Mouse (Mus musculus): ENCODE results near the gene Qtrt2. TPM values are rescaled to one million over a fixed set of nuclear protein-coding genes. Genes with fewer than 3 reads are reported as not detected.

Qtrt2 gene
- total RNA-seq (2021) = 10 to 100 TPM; 15.4 to 15.5 TPM

DNA sequence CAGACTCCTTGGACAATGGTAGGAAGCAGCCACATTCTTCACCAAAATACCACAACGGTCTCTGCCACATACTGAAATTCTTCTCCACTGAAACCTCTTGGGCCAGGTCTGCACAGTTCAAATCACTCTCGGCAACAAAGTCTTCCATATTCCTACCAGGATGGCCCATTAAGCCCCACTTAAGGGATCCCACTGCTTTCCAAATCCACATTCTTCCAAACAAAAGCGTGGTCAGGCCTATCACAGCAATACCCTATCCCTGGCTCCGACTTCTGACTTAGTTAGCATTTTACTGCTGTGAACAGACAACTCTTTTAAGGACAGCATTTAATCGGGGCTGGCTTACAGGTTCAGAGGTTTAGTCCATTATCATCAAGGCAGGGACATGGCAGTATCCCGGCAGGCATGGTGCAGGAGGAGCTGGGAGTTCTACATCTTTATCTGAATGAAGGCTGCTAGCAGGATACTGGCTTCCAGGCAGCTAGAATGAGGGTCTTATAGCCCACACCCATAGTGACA lies at the start of gene Qtrt2:
Qtrt2 (minus strand) TSS at position 469 of the 519 bp plus-strand sequence.
- no peak for DNase-seq (ENCODE audit: low spot score)
- intact Hi-C loops (cut with DNase I) = no loop called here

GRCm38 (mm10) chr16:43973606-43974220 lies 47.1 kb upstream of the Qtrt2 start:
- intact Hi-C loops (cut with DNase I) = no loop called here
- DNase-seq (ENCODE audit: low spot score) = no peak

- DNase-seq (ENCODE audit: low spot score) = no peak
- intact Hi-C loops (cut with DNase I) = no loop called here
Observed at GRCm38 (mm10) chr16:43973147-43973546, 46.5 kb upstream of the Qtrt2 start.

DNA sequence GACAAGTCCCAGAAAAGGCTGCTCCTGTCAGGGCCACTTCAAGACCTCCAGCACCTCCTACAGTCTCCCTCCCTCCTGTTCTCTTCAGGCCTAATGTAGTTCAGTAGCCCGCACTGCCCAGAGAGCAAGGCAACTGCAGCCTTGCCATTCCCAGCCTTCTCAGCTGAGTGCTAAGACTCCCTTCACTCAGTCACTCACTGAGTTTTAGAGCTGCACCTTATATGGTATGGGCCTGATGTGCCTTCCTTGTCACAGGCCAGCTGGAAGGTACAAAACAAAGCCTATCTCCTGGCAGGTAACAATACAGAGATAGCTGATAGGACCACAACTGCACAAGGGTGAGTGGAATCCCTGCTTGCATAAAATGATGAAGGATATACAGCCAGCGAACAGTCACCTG lies 45.8 kb upstream of the Qtrt2 start:
- DNase-seq (ENCODE audit: low spot score) = no peak
- intact Hi-C loops (cut with DNase I) = no loop called here

DNA sequence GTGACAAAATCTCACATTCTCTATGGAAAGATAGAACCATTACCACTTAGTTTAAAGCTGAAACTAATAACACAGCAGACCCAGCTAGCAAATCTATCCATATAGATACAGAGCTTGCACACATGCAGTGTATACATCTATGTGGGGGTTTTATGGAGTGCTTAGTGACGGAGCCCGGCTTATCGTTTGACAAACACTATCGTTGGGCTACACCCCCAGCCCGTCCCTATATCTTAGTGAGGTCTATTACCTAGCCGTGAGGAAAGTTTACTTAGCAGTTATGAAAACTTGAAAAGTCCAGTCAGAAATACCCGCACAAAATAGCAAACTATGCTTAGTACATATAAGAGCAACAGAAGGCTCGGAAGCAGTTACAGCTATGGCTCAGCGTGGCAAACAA lies 45.1 kb upstream of the Qtrt2 start:
- intact Hi-C loops (cut with DNase I) = no loop called here

DNA sequence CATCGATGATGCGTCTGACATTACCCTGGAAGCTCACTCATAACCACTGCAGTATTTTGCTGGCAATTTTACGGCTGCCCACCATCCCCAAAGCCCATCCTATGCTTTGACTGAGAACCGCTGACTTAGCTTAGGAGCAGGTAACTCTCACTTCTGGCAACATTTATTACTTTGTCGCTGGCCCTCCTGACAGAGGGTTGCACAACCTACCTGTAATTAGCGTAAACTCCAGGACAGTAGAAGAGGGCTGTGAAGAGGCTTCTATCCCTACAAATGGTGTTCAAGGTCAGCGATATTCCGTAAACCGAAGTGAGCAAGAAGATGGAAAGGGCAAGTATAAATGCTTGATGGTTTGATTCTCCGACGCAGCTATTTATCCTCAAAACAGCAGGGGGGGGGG lies 44.6 kb upstream of the Qtrt2 start:
- no peak for DNase-seq (ENCODE audit: low spot score)
- intact Hi-C loops (cut with DNase I) = no loop called here

More for the DNA sequence above, 45.1 kb upstream of the Qtrt2 start:
- DNase-seq (ENCODE audit: low spot score) = no peak

DNA sequence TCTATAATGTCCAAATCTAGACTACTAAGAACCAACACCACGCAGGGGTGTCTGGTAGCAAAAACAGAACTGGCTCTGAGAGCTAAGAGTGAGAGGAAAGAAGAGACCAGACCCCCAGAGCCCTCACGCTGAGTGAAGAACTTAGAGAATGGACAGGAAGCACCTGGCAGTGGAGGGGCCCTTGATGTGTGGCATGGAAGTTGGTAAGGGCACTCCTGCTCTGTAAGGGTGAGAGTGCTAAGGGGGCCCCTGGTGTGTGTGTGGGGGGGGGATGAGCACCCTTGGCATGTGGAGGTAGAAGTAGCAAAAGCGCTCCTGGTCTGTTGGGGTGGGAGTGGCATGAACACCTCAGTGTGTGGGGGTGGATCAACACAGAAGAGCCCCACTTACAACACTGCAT lies 43.8 kb upstream of the Qtrt2 start:
- DNase-seq (ENCODE audit: low spot score) = no peak
- intact Hi-C loops (cut with DNase I) = no loop called here

GRCm38 (mm10) chr16:43965781-43966389 lies 39.3 kb upstream of the Qtrt2 start:
- intact Hi-C loops (cut with DNase I) = no loop called here
- no peak for DNase-seq (ENCODE audit: low spot score)

- intact Hi-C loops (cut with DNase I) = no loop called here
- DNase-seq (ENCODE audit: low spot score) = no peak
Observed at GRCm38 (mm10) chr16:43963780-43964179, 37.2 kb upstream of the Qtrt2 start.

DNA sequence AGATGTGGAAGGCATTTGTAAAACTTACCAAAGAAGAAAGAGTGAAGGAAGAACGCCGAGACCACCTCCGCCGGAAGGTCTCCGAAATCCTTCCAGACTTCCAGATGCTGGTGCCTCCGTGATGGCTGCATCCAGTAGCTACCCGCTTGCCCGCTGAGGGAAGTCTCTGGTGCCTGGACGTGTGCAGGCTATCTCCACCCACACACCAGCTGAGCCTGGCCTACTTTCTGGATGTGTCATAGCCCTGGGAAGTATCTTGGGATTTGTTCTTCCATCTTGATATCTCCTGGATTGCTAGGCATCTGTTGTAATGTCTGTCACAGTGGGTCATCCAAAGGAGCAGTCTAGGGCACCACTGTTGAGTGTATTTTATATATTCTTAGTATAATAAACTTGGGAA lies 36.7 kb upstream of the Qtrt2 start:
- intact Hi-C loops (cut with DNase I) = no loop called here
- DNase-seq (ENCODE audit: low spot score) = no peak

- no peak for DNase-seq (ENCODE audit: low spot score)
- intact Hi-C loops (cut with DNase I) = no loop called here
Observed at GRCm38 (mm10) chr16:43958038-43958437, 31.4 kb upstream of the Qtrt2 start.

GRCm38 (mm10) chr16:43954913-43955312 lies 28.3 kb upstream of the Qtrt2 start:
- DNase-seq (ENCODE audit: low spot score) = no peak
- intact Hi-C loops (cut with DNase I) = no loop called here

DNA sequence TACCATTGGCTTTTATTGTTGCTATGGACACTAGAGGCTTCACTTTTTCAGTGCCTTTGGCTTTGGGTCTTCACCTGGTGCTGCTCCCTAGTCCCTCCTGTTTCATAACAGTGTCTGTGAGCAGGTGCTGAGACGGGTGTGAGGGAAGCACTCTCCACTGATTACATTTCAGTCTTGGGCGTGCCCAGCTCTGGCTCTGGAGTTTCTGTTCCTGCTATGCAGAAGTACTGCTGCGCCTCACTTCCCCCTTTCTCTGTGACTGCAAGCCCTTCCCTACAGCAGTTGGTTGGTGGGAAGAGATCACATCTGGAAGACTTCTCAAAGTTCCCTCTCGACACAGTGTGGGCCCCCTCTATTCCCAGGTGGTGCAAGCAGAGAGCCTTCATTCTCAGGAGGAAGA lies 25.0 kb upstream of the Qtrt2 start:
- intact Hi-C loops (cut with DNase I) = no loop called here
- peak; percentile 16 for DNase-seq (ENCODE audit: low spot score)

GRCm38 (mm10) chr16:43945869-43946268 lies 19.3 kb upstream of the Qtrt2 start:
- intact Hi-C loops (cut with DNase I) = no loop called here
- no peak for DNase-seq (ENCODE audit: low spot score)

DNA sequence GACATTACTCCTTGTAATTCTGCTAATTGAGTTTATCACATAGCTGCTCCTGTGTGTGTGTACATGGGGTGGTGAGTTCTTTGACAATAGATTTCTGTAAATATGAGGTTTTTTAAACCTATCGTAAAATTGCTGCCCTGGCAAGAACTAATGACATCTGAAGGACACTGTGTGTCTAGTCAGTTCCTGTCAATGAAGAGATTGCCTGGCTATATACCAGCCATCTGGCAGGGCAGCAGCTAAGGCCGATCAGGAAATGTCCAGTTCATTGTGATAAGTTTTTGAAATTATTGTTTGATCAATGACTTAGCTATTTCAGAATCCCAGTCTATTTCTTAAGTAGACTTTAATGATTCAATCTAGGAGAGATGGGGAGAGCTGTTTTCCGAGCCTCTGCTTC lies 18.7 kb upstream of the Qtrt2 start:
- intact Hi-C loops (cut with DNase I) = no loop called here
- no peak for DNase-seq (ENCODE audit: low spot score)

DNA sequence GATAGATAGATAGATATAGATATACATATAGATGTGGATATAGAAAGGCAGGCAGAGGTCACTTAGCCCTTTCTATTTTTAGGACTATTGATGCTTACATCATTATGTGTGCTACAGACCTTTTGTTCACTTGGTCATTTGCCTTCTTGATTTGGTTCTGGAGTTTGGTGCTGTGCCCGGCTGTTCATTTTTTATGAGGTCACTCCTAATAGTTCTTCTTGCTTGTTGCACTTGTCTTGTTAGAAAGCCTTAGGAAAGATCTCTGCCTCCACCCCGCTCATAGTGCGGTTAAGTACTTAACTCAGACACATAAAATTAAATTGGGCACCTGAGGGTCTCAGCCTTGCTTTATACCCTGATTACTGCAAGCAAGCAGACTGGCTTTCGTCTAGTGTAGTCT lies 14.2 kb upstream of the Qtrt2 start:
- no peak for DNase-seq (ENCODE audit: low spot score)
- intact Hi-C loops (cut with DNase I) = no loop called here

DNA sequence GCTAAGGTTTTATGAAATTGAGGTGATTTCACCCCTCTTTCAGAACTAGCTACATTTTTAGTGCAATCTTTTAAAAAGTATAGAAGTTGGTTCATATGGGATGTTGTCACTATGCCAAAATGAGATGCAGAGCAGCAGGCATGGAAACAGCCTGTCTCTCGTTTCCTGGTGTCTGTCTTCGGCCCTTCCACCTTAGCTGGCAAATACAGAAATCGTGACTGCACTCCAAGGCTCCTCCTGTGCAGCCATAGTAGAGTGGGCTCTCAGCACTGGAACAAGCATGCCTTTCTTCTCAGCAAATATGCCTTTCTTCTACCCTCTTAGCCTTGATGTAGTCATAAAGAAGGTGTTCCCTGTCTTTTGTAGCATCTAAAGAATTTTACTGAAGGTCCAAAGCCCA lies 9.3 kb upstream of the Qtrt2 start:
- intact Hi-C loops (cut with DNase I) = no loop called here
- no peak for DNase-seq (ENCODE audit: low spot score)

DNA sequence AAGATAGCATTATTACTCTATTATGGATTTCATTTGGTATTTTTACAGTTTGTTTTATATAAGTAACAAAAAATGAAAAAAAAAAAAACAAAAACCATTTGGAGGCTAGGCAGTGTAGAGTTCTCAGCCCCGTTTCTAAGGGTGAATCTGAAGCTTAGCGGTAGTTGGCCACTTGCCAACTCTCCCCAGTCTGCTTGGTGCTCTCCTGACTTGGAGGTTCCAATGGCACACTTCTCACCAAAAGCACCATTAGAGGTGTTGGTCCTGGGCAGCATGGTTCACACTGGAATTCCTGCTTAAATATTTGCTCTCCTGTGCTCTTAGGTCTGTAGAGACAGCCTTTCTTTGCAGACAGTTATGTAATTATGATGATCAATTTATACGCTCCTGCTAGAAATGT lies 8.8 kb upstream of the Qtrt2 start:
- no peak for DNase-seq (ENCODE audit: low spot score)
- intact Hi-C loops (cut with DNase I) = no loop called here

DNA sequence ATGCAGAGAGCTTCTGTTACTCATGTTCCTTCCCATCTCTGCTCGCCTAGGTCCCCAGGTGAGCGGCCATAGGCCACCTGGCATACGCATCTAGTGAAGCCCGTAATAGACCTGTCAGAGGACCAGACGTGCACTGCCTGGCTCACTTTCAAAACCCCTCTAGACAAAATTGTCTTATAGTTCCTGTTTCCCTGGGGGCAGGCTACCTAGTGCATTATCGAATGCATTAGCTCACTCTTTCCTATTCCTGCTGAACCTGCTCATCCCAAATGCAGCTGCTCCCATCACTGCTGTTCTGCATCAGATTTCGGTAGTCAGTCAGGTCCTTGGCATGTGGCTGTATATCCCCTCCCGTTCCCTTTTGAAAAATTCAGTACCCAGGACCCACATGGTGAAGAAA lies 8.2 kb upstream of the Qtrt2 start:
- DNase-seq (ENCODE audit: low spot score) = no peak
- intact Hi-C loops (cut with DNase I) = no loop called here

- intact Hi-C loops (cut with DNase I) = no loop called here
- DNase-seq (ENCODE audit: low spot score) = no peak
Observed at GRCm38 (mm10) chr16:43933041-43933440, 6.4 kb upstream of the Qtrt2 start.

- DNase-seq (ENCODE audit: low spot score) = no peak
- intact Hi-C loops (cut with DNase I) = no loop called here
Observed at GRCm38 (mm10) chr16:43932319-43932718, 5.7 kb upstream of the Qtrt2 start.

DNA sequence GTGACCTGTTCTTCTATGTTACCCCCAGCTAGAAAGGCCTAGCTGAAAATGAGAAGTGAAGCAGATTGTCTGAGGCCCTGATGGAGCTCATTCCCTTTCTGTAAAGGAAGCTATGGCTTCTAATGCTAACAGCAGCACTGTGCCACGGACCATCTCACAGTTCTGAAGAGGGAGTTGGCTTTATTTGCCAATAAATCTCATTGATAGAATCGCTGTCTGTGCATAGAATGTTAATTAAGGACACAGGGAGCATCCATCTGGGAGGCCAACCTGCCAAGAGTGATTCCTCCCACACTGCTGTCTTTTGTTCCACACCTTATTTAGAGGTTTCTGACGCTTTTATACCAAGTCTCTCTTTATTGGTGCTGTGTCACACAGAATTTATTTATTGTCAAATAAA lies 4.9 kb upstream of the Qtrt2 start:
- no peak for DNase-seq (ENCODE audit: low spot score)
- intact Hi-C loops (cut with DNase I) = no loop called here

All from heart, postnatal 25 days (tissue).